Mouse (Mus musculus) cerebellum, adult 11-12 months (tissue): ENCODE measurements around the gene Mrpl3.
"Not testable (repeated sequence)": the region's sequence is repeated elsewhere in the genome, so short reads cannot be mapped to it uniquely, and the experiment has no call there.

Experiments
- DNase-seq: peaks from one replicate; pipeline ENCODE4 v3.0.0; 2022

The Mrpl3 gene

DNA sequence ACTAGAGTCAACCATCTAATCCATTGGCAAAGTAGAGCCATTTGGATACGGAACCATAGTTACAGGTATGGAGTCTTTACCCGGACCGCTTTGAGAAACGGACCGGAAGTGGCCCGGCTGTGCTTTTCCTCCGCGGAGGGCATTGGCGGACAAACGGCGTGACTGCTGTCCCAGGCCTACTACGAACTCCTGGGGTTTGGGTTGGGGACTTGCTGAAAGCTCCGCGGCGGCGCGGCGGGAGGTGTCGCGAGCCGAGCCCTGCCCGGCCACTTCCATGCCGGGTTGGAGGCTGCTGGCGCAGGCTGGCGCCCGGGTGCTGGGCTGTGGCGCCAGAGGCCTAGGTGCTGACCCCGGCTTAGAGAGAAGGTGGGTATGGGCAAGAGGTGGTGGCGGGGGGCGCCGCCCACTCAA is at the start of gene Mrpl3:
Gene Mrpl3, plus strand, starts transcription at position 93 of the 411 bp plus-strand sequence.
- DNase-seq = peak; percentile 72

GRCm38 (mm10) chr9:105010721-105011120 is 42.3 kb upstream of the Mrpl3 start:
- DNase-seq = no peak

- no peak for DNase-seq
Measured at GRCm38 (mm10) chr9:105018186-105018585, 34.9 kb upstream of the Mrpl3 start.

- DNase-seq = no peak
Measured at GRCm38 (mm10) chr9:105028311-105028710, 24.7 kb upstream of the Mrpl3 start.

DNA sequence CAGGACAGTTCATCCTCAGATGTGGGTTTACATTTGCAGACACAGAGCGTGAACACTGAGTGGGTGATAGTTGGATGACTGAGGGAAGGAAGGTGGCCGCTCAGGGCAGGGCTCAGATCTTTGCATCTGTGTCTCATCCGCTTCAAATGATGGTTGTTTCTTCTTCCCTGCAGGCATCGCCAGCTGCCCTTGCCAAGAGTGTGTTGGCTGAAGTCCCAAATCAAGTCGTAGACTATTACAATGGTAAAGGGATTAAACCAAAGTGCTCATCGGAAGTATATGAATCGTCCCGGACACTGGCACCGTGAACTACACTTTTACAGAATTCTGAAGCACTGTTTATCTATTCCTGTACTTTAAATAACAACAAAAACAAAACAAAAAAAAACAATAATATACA is 20.5 kb upstream of the Mrpl3 start:
- no peak for DNase-seq

GRCm38 (mm10) chr9:105033641-105034040 is 19.4 kb upstream of the Mrpl3 start:
- no peak for DNase-seq

DNA sequence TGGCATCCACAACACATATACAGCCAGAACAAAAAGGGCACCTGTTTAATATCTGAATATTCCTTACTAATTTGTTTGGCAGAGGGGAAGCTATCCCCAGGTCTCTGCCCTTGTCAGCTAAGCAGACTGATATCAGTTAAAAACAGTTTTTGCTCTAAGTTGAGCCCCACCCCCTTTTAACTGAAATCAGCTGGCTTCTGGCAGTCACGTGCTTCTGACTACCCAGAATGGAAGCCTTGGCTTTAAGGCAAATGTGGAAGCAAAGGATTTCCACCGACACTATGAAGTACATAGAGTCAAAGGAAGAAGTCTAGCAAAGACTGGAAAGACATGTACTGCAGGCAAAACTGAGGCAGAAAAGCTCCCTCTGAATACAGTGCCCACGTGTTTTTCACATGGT is 15.2 kb upstream of the Mrpl3 start:
- no peak for DNase-seq

DNA sequence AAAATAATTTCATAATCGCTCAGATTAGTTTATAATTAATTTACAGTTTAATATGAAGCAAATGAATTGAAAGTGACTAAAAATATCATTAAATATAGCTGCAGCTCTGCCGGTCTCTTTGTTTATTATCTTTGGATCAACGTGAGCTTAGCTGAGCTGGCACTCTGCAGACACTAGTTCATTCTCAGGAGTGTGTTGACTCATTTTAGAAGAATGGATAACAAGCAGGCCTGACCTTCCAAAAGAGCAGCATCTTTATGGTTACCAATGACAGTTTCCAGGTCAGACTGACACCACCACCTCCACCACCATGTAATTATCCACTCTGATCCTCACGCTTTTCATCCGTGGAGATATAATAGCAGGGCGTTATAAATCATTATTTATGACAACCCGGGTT is 7.0 kb upstream of the Mrpl3 start:
- DNase-seq = no peak

GRCm38 (mm10) chr9:105048351-105048750 is 4.7 kb upstream of the Mrpl3 start:
- DNase-seq = no peak

DNA sequence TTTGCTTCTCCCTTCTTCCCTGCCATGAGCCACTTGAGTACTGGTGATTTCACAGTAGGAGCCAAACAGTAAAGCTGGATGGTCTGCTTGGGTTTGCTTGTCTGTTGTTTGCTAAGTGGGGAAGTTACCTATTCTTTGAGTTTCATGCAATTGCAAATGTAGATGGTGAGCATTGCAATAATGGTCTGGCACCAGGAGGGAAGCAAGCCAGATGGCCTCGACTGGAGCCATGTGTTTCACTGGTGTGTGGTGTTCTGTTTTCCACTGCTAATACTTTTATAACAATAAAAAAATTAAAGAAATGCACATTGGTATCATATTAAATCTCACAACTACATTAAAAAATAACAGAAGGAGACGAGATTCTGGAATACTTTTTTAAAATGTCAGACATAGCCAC is 3.4 kb upstream of the Mrpl3 start:
- no peak for DNase-seq

GRCm38 (mm10) chr9:105050257-105050656 is 2.8 kb upstream of the Mrpl3 start:
- no peak for DNase-seq

- DNase-seq = no peak
Measured at GRCm38 (mm10) chr9:105053812-105054211, 773 bp downstream of the Mrpl3 start.

DNA sequence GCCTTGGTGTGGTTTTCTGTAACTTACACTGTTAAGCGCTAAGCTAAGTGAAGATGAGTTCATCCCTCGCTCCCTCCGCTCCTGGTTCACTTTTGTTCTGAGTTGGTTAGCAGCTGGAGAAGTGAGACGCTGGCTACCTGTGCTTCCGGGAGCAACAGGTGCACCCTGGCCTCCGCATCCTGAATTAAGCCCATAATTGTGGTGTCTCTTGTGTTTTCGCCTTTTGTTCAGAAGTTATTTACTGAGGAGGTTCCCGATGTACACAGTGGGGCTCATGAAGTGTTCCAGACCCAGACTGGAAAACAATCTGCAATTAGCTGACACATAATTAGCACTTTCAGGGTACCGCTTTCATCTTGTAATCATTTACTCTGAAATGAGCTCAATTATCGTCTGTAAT is 16.1 kb downstream of the Mrpl3 start:
- DNase-seq = no peak

GRCm38 (mm10) chr9:105072991-105073748 is 20.1 kb downstream of the Mrpl3 start:
- DNase-seq = no peak

DNA sequence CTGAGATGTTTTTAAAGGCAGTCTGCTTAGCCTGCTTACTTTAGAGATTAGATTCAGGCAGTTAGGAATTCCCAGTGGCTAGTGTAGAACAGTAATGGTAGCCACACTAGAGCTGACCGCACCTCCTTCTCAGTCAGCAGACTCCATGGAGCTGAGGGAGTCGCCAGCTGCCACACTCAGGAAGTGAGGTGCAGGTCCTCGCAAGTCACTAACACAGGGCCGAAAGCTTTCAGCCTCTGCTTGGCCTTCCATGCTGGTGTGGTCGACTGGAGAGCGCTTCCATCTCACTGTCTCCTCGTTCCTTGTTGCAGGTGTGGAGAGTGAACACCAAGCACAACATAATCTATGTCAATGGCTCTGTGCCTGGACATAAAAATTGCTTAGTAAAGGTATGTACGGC is 21.8 kb downstream of the Mrpl3 start:
- no peak for DNase-seq

- no peak for DNase-seq
Measured at GRCm38 (mm10) chr9:105076756-105077424, 23.9 kb downstream of the Mrpl3 start.

DNA sequence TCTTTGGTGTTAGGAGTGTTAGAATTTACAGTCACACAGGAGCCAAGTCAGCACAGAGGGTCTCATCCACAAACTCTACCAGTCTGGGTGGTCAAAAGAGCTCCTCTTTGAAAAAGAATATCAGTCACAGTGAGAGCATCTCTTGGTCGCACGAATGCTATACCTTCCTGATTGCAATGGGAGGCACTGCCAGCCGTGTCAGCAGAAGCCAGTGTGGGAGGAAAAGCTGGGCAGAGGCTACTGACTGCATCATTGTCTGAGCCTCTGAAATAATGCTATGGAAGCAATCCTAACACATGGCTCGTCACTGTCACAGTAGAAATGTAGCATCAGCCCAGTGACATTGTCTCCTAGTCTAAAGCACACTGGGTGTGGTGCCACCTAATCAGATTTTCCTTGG is 25.4 kb downstream of the Mrpl3 start:
- DNase-seq = no peak

- no peak for DNase-seq
Measured at GRCm38 (mm10) chr9:105080246-105080645, 27.2 kb downstream of the Mrpl3 start.

DNA sequence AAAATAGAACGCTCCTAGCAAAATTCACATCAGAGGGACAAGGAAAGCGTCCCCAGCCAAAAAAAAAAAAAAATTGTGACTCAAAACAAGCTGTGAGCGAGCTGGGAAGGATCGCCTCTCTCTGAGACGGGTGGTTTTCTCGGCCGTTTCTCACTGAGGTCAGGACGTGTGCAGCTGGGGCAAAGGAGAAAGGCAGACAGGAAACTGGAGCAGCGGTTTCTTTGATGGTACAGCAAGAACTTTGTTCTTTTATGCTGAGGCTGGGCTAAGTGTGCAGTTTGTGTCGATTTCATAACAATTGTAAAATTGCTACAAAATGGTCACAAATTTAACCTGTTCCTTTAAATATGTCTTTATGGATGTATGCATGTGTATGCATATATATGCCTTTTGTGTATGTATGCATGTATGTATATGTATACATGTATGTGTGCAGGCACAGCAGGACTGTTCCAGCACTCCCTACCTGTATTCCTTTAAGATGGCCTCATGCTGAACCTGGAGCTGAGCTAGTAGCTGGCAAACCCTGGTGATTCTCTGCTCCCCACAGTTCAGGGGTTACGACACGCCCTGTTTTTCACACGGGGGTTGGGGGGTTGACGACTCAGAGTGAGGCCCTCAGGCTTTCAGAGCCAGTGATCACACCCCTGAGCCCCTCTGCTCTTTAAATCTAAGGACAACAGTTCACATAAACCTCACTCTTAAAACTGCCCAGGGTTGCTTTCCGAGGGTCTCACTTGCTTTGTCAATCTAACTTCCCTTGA is 48.0 kb downstream of the Mrpl3 start:
- DNase-seq = no peak

- DNase-seq = no peak
Measured at GRCm38 (mm10) chr9:105101911-105102310, 48.9 kb downstream of the Mrpl3 start.

DNA sequence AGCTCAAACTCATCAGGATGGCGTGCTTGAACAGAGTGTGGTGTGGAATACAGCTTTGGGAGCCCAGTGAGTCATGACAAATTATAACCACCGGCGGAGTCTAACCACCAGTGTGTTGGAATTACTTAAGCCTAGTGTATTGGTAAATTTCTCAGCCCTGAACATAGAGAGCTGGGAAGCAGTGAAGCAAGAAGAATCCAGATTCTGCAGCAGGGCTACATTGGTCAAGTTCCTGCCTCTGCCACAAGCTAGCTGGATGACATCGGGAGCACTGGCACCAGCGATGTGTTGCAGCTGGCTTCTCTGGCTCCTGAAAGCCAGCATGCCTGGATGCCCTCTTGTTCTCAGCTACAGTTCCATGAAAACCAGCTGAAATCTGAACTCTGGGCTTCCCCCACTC is 50.9 kb downstream of the Mrpl3 start:
- DNase-seq = no peak

DNA sequence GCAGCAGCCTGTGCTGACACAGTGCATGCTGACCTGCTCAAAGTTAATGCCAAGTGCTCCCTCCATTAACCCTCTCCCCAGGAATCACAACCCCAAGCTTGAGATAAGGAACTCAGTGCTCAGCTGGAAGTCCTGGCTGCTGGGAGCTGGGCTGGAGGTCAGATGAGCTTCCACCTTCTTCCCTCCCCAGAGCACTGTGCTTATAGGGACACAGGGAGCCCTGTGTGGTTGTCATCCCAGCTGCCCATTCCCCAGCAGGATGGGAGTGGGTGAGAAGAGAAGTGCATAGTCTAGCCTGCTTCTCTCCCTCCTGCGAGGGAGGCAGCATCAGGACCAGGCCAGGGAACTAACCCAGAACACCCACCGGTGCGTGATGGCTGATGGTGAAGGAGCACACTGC is 72.2 kb downstream of the Mrpl3 start:
- not testable (repeated sequence) for DNase-seq
